Mouse (Mus musculus) spleen, adult 2 months (tissue): ENCODE results near the gene Prss53. TPM values are rescaled to one million over a fixed set of nuclear protein-coding genes. Genes with fewer than 3 reads are reported as not detected.
"Not testable (repeated sequence)": the region's sequence is repeated elsewhere in the genome, so short reads cannot be mapped to it uniquely, and the experiment has no call there.

Source experiments
- DNase-seq, 2 experiments: peaks; one replicate each; pipeline versions ENCODE4 v3.0.0 to v3.0.0-alpha.2; 2012 to 2021; ENCODE audit warnings: low spot score in 2 of 2, low read depth in 1 of 2
- H3K27ac ChIP-seq: fragments of 200-500 bp; 2 replicates; pipeline ENCODE4 v1.5.1; 2012; ENCODE audit warnings: low read length, inconsistent platforms; ENCODE audit not compliant: insufficient read depth
- H3K27me3 ChIP-seq: fragments of 200-500 bp; 2 replicates; pipeline ENCODE4 v1.6.1; 2012; ENCODE audit warnings: mild to moderate bottlenecking, moderate library complexity, low read length, inconsistent platforms; ENCODE audit not compliant: control insufficient read depth, insufficient read depth
- H3K36me3 ChIP-seq: fragments of 200-500 bp; 2 replicates; pipeline ENCODE4 v1.6.1; 2012; ENCODE audit warnings: mild to moderate bottlenecking, low read length, inconsistent platforms; ENCODE audit not compliant: control insufficient read depth, insufficient read depth
- H3K4me1 ChIP-seq: fragments of 200-500 bp; 2 replicates; pipeline ENCODE4 v1.6.1; 2011; ENCODE audit warnings: inconsistent platforms; ENCODE audit not compliant: control insufficient read depth, insufficient read depth, insufficient read length
- H3K4me3 ChIP-seq: fragments of 200-500 bp; 2 replicates; pipeline ENCODE4 v1.5.1; 2011; ENCODE audit warnings: mild to moderate bottlenecking, inconsistent platforms; ENCODE audit not compliant: insufficient read depth, insufficient read length; ENCODE audit errors: extremely low read depth
- CTCF ChIP-seq: fragments of 200-500 bp; IDR thresholded peaks from 2 replicates; pipeline ENCODE4 v1.5.1; 2011; ENCODE audit warnings: mild to moderate bottlenecking, inconsistent platforms; ENCODE audit not compliant: insufficient read depth, insufficient read length, insufficient replicate concordance; ENCODE audit errors: extremely low read depth
- POLR2A ChIP-seq: fragments of 200-500 bp; IDR thresholded peaks from 2 replicates; pipeline ENCODE4 v1.6.1; 2011; ENCODE audit warnings: low read depth, low read length, inconsistent platforms
- WGBS: fragments of 180-500 bp; shearing (Covaris S2); methylation state at CpG from one replicate; pipeline ENCODE4 v1.1.7; 2018; 5-methylcytosine and 5-hydroxymethylcytosine counted together
- polyA plus RNA-seq: library from polyadenylated mRNA; depleted of rRNA; stranded (reverse); fragments of >200 nt; gene quantifications from 2 replicates; pipeline ENCODE4 v1.2.3, GENCODE M21; 2012

Prss53 gene
- polyA plus RNA-seq, 1 experiment = 1.7 TPM

- TF ChIP-seq POLR2A = no peak
- TF ChIP-seq CTCF = no peak
- H3K27me3 ChIP-seq = no peaks in the 10 kb centered on the region
- 88% methylated on average over 2 of the region's 2 CpGs for WGBS
- H3K27ac ChIP-seq = no peak overlapping the region
- no peak overlapping the region for H3K4me3 ChIP-seq
- no peaks in the 10 kb centered on the region; the same call in 1 of the 2 replicates for H3K4me1 ChIP-seq
- peaks cover 3% of the 10 kb centered on the region for H3K36me3 ChIP-seq
- DNase-seq = no peak
Measured at GRCm38 (mm10) chr7:127901772-127902171, 11.0 kb upstream of the Prss53 start.

- TF ChIP-seq POLR2A (no peak), CTCF (no peak)
- H3K27ac ChIP-seq = no peak overlapping the region
- H3K27me3 ChIP-seq = no peaks in the 10 kb centered on the region
- H3K36me3 ChIP-seq = no peaks in the 10 kb centered on the region
- H3K4me3 ChIP-seq = no peak overlapping the region
- peaks cover 2% of the 10 kb centered on the region; the same call in 1 of the 2 replicates for H3K4me1 ChIP-seq
- no peak for DNase-seq
- WGBS = 34% methylated on average over 7 of the region's 7 CpGs
Measured at GRCm38 (mm10) chr7:127899997-127900396, 9.2 kb upstream of the Prss53 start.

- Histone ChIP-seq H3K4me1 (peaks cover 2% of the 10 kb centered on the region; the same call in 1 of the 2 replicates), H3K27ac (no peak overlapping the region), H3K27me3 (no peaks in the 10 kb centered on the region), H3K4me3 (no peak overlapping the region), H3K36me3 (no peaks in the 10 kb centered on the region)
- DNase-seq = no peak
- no peak for TF ChIP-seq POLR2A
- 57% methylated on average over 10 of the region's 10 CpGs for WGBS
Measured at GRCm38 (mm10) chr7:127898179-127898956, 7.6 kb upstream of the Prss53 start.

GRCm38 (mm10) chr7:127897542-127897941 is 6.8 kb upstream of the Prss53 start:
- no peak for DNase-seq
- 93% methylated on average over 7 of the region's 7 CpGs for WGBS

GRCm38 (mm10) chr7:127896384-127896783 is 5.6 kb upstream of the Prss53 start:
- peak in 1 of 2 experiments; percentile 68 for DNase-seq
- TF ChIP-seq CTCF = peak; percentile 66; the same call in 1 of the 2 replicates
- TF ChIP-seq POLR2A = no peak
- Histone ChIP-seq H3K27ac (no peak overlapping the region), H3K4me1 (peaks cover 2% of the 10 kb centered on the region; the same call in 1 of the 2 replicates), H3K36me3 (no peaks in the 10 kb centered on the region), H3K27me3 (no peaks in the 10 kb centered on the region), H3K4me3 (no peak overlapping the region)
- 62% methylated on average over 13 of the region's 13 CpGs for WGBS

More at GRCm38 (mm10) chr7:127897542-127897941, 6.8 kb upstream of the Prss53 start:
- H3K36me3 ChIP-seq = no peaks in the 10 kb centered on the region
- H3K4me1 ChIP-seq = peaks cover 2% of the 10 kb centered on the region; the same call in 1 of the 2 replicates
- no peak overlapping the region for H3K27ac ChIP-seq
- TF ChIP-seq CTCF (no peak), POLR2A (no peak)
- H3K27me3 ChIP-seq = no peaks in the 10 kb centered on the region
- no peak overlapping the region for H3K4me3 ChIP-seq

GRCm38 (mm10) chr7:127895891-127896290 is 5.1 kb upstream of the Prss53 start:
- WGBS = 59% methylated on average over 7 of the region's 7 CpGs
- not testable (repeated sequence) for H3K27ac ChIP-seq, DNase-seq, H3K36me3 ChIP-seq, H3K4me1 ChIP-seq, H3K27me3 ChIP-seq
- H3K4me3 ChIP-seq = peak overlapping the region; percentile 57

GRCm38 (mm10) chr7:127895442-127895841 is 4.7 kb upstream of the Prss53 start, which contains the start of the genes Gm21974 and Vkorc1:
Gene Gm21974, minus strand, starts transcription at chr7:127895454.
Gene Vkorc1, minus strand, starts transcription at chr7:127895617.
- peak; percentile 64 to 87 for DNase-seq
- TF ChIP-seq POLR2A (no peak), CTCF (0 out of 2 replicates have a peak, but pooled peaks have one; percentile 11)
- H3K4me3 ChIP-seq = peak within 1 kb of the TSS; percentile 57
- WGBS = under 1% methylated on average over 26 of the region's 26 CpGs
- H3K27me3 ChIP-seq = no peaks in the 10 kb centered on the region
- peak within 1 kb of the TSS; percentile 30 for H3K27ac ChIP-seq
- peaks cover 2% of the 10 kb centered on the region; the same call in 1 of the 2 replicates for H3K4me1 ChIP-seq
- no peaks in the 10 kb centered on the region; the same call in 1 of the 2 replicates for H3K36me3 ChIP-seq
